Mouse (Mus musculus) bone marrow, adult 2 months (tissue): Measurements from ENCODE around the gene 9130023H24Rik.

Experiments
- CTCF ChIP-seq: fragments of 200-500 bp; IDR thresholded peaks from 2 replicates; pipeline ENCODE4 v1.5.1; 2011; ENCODE audit warnings: low read length, control low read depth; ENCODE audit not compliant: control insufficient read depth, insufficient read depth
- POLR2A ChIP-seq: fragments of 200-500 bp; IDR thresholded peaks from 2 replicates; pipeline ENCODE4 v1.6.1; 2011; ENCODE audit warnings: low read depth, mild to moderate bottlenecking, control low read depth, low read length, borderline replicate concordance; ENCODE audit not compliant: control insufficient read depth

DNA sequence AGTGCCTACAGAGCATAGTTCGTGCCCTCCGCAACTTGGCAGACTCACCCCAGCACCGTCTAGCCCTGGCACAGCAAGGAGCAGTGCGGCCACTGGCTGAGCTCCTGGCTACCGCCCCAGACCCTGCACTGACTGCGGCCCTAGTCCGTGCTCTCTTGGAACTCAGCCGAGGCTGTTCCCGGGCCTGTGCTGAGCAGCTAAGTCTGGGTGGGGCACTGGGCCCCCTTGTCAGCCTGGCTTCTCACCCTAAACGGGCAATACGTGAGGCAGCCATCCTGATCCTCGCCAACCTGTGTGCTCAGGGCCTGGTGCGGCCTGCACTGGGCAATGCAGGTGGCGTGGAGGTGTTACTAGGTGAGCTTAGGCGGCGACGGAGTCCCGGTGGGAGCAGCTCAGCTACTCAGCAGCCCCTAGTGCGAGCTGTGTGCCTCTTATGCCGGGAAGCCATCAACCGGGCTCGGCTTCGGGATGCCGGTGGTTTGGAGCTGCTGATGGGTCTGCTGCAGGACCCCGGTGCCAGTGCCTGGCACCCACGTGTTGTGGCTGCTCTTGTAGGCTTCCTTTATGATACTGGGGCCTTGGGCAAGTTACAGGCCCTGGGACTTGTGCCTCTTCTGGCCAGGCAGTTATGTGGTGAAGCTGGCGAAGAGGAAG is 2.4 kb upstream of the 9130023H24Rik start:
- TF ChIP-seq CTCF, result no peak
- TF ChIP-seq POLR2A, result no peak
